Mouse (Mus musculus) kidney, postnatal 0 days (tissue): ENCODE results near the gene P2rx4. TPM values are rescaled to one million over a fixed set of nuclear protein-coding genes. Genes with fewer than 3 reads are reported as not detected.

Experiments
- ATAC-seq: fragments of 200-750 bp; cut with Nextera tagmentation; replicated peaks from 2 replicates; pipeline ENCODE4 v1.8.0; 2017; ENCODE audit warnings: low read depth, moderate number of reproducible peaks, moderate TSS enrichment, moderate library complexity; ENCODE audit not compliant: low FRiP score
- DNase-seq: peaks from one replicate; pipeline ENCODE4 v3.0.0-alpha.2; 2016; ENCODE audit warnings: low spot score
- H3K27ac ChIP-seq: fragments of 300-500 bp; sonication (generic); 2 replicates; pipeline ENCODE4 v1.5.1; 2014; ENCODE audit warnings: mild to moderate bottlenecking
- H3K27me3 ChIP-seq: fragments of 300-500 bp; sonication (generic); 2 replicates; pipeline ENCODE4 v1.6.1; 2014; ENCODE audit warnings: low read length, mixed read lengths; ENCODE audit not compliant: insufficient read depth
- H3K36me3 ChIP-seq: fragments of 300-500 bp; sonication (generic); 2 replicates; pipeline ENCODE4 v1.6.1; 2014; ENCODE audit warnings: low read length, mixed read lengths; ENCODE audit not compliant: insufficient read depth
- H3K4me1 ChIP-seq: fragments of 300-500 bp; sonication (generic); replicated peaks from 2 replicates; pipeline ENCODE4 v1.6.1; 2014; ENCODE audit warnings: antibody characterized with exemption, low read length, mixed read lengths; ENCODE audit not compliant: insufficient read depth
- H3K4me2 ChIP-seq: fragments of 300-500 bp; sonication (generic); 2 replicates; pipeline ENCODE4 v1.6.1; 2014; ENCODE audit warnings: mild to moderate bottlenecking, low read length, moderate library complexity, mixed read lengths
- H3K4me3 ChIP-seq: fragments of 300-500 bp; sonication (generic); replicated peaks from 2 replicates; pipeline ENCODE4 v1.5.1; 2014; ENCODE audit warnings: low read depth, low read length
- H3K9ac ChIP-seq: fragments of 300-500 bp; sonication (generic); 2 replicates; pipeline ENCODE4 v1.6.1; 2014; ENCODE audit warnings: low read depth, low read length
- H3K9me3 ChIP-seq: fragments of 300-500 bp; sonication (generic); replicated peaks from 2 replicates; pipeline ENCODE4 v1.6.1; 2016; ENCODE audit warnings: low read length, inconsistent platforms, mixed read lengths
- CTCF ChIP-seq: IDR thresholded peaks from 2 replicates; pipeline ENCODE4 v1.5.1; 2016; ENCODE audit warnings: antibody characterized with exemption, low read depth, mild to moderate bottlenecking, moderate library complexity
- WGBS: fragments of 180-500 bp; shearing (Covaris S2); extraction: QIAGEN DNeasy Blood & Tissue Kit; methylation state at CpG from one replicate; pipeline ENCODE4 v1.1.7; 2014; 5-methylcytosine and 5-hydroxymethylcytosine counted together
- polyA plus RNA-seq: library from polyadenylated mRNA; unstranded; fragments of >200 nt; fragmentation: Nextera tagmentation; extraction: Ambion mirVana; gene quantifications from 2 replicates; pipeline ENCODE4 v1.2.1, GENCODE M21; 2015

Gene P2rx4
- polyA plus RNA-seq, 1 experiment from 2014 or later = 33.7 TPM

DNA sequence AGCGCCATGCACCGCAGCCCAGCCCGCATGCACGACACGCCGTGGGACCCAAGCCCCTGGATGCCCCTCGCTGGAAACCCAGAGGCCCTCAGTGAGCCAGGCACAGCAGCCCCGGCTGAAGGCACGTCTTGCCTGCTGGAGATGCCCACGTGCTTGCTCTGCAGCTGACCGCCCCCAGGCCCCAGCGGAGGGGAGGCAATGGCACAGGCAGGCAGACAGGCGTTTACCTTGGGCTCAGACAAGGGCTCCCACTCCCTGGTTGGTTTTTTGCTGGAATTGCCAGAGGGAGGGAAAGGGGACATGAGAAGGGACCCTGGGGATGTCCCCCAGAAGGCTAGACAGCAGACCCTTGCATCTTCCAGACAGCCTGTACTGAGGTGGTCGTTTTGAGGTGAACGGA is 29.4 kb downstream of the P2rx4 start:
- no peak overlapping the region for H3K4me3 ChIP-seq
- peaks cover 17% of the 10 kb centered on the region for H3K4me1 ChIP-seq
- H3K27me3 ChIP-seq = no peaks in the 10 kb centered on the region
- no peak overlapping the region for H3K4me2 ChIP-seq
- no peaks in the 10 kb centered on the region for H3K9me3 ChIP-seq
- WGBS = 68% methylated on average over 15 of the region's 15 CpGs
- H3K9ac ChIP-seq = no peak overlapping the region
- H3K27ac ChIP-seq = no peak overlapping the region
- ATAC-seq (no peak), DNase-seq (no peak)
- H3K36me3 ChIP-seq = 0 out of 2 replicates have a peak, but pooled peaks cover 12% of the 10 kb centered on the region
- TF ChIP-seq CTCF = no peak

DNA sequence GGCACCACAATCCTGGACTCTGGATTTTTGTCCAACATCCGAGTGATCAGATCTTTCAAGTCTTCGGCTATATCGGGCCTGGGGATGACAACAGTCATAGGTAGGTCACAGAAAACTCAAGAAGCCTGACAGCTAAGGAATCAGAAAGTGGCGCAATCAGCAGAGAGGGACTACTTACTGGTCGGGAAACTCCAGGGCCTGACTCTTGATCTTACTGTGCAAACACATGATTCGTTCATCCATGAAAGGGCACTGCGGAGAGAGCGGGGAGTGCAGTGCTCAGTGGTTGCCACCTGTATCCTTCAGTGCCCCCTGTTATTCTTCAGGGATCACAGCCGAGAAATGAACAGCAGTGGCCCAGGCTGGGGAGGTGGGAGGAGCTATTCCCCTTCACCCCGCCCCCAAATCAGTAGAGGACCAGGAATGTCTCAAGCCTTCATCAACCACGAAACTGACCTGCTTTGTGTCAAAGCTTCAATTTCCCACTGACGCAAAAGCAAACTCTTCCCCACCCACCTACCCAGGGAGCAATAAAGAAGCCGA is 36.6 kb downstream of the P2rx4 start:
- no peak overlapping the region for H3K9ac ChIP-seq
- H3K27ac ChIP-seq = no peak overlapping the region
- WGBS = 66% methylated on average over 13 of the region's 13 CpGs
- H3K9me3 ChIP-seq = no peaks in the 10 kb centered on the region
- DNase-seq (no peak), ATAC-seq (no peak)
- TF ChIP-seq CTCF = no peak
- H3K4me3 ChIP-seq = no peak overlapping the region
- peaks cover 29% of the 10 kb centered on the region for H3K36me3 ChIP-seq
- H3K27me3 ChIP-seq = no peaks in the 10 kb centered on the region
- no peak overlapping the region for H3K4me2 ChIP-seq
- no peaks in the 10 kb centered on the region for H3K4me1 ChIP-seq

- no peak for TF ChIP-seq CTCF
- H3K36me3 ChIP-seq = peaks cover 20% of the 10 kb centered on the region
- WGBS = 66% methylated on average over 7 of the region's 7 CpGs
- no peak for DNase-seq
- no peaks in the 10 kb centered on the region for H3K4me1 ChIP-seq
- no peak overlapping the region for H3K27ac ChIP-seq
- H3K4me2 ChIP-seq = no peak overlapping the region
- no peak overlapping the region for H3K9ac ChIP-seq
- H3K27me3 ChIP-seq = no peaks in the 10 kb centered on the region
- no peak for ATAC-seq
- no peak overlapping the region for H3K4me3 ChIP-seq
- H3K9me3 ChIP-seq = no peaks in the 10 kb centered on the region
Observed at GRCm38 (mm10) chr5:122747950-122748349, 40.6 kb downstream of the P2rx4 start.

DNA sequence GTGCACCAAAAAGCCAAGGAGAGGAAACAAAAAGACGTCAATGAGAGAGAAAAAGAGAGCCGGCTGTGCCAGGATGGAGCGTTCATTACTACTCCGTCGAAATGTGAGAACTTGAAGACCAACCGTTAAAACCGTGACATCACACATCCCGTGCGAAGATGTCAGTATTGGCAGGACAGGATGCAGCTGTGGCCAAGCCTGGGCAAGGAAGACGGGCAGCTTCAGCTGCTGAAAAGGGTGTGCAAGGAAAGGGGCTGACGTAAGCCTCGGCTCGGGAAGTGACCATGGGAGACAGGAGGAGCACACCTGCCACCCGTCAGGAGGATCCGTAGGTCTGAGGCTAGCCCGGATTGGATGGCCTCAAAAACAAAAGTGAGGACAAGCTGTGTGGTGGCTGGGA is 47.1 kb downstream of the P2rx4 start:
- Histone ChIP-seq H3K27ac (no peak overlapping the region), H3K9ac (no peak overlapping the region), H3K4me2 (no peak overlapping the region), H3K4me3 (no peak overlapping the region), H3K4me1 (no peaks in the 10 kb centered on the region), H3K9me3 (no peaks in the 10 kb centered on the region), H3K36me3 (peaks cover 12% of the 10 kb centered on the region; the same call in 1 of the 2 replicates), H3K27me3 (no peaks in the 10 kb centered on the region)
- TF ChIP-seq CTCF = no peak
- ATAC-seq = peak; percentile 29; the same call in 1 of the 2 replicates
- 63% methylated on average over 16 of the region's 16 CpGs for WGBS
- no peak for DNase-seq

DNA sequence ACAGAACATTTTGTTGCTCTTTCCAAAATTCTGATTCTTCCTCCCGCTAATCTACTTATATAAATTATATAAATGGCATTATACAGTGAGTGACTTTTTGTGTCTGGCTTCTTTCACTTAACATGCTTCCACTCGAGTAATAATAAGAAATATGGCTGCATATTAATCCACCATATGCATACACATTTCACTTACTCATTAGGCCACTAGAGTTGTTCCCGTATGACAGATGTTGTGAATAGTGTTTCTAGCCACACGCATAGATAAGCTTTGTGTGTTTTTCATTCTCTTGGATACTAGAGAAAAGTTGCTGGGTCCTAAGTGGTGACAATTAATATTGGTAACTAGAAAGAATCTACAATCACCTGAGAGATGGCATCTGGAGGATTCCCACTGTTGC is 48.3 kb downstream of the P2rx4 start:
- Histone ChIP-seq H3K9me3 (no peaks in the 10 kb centered on the region), H3K4me2 (no peak overlapping the region), H3K27ac (no peak overlapping the region), H3K27me3 (no peaks in the 10 kb centered on the region), H3K9ac (no peak overlapping the region), H3K4me1 (no peaks in the 10 kb centered on the region), H3K4me3 (no peak overlapping the region), H3K36me3 (peaks cover 12% of the 10 kb centered on the region; the same call in 1 of the 2 replicates)
- no peak for TF ChIP-seq CTCF
- no peak for ATAC-seq
- no peak for DNase-seq
- 97% methylated on average over 4 of the region's 4 CpGs for WGBS

- Histone ChIP-seq H3K27ac (no peak overlapping the region), H3K9ac (no peak overlapping the region), H3K4me1 (no peaks in the 10 kb centered on the region), H3K9me3 (no peaks in the 10 kb centered on the region), H3K27me3 (no peaks in the 10 kb centered on the region), H3K4me2 (no peak overlapping the region), H3K36me3 (peaks cover 12% of the 10 kb centered on the region; the same call in 1 of the 2 replicates), H3K4me3 (no peak overlapping the region)
- ATAC-seq (no peak), DNase-seq (no peak)
- no peak for TF ChIP-seq CTCF
- 59% methylated on average over 6 of the region's 6 CpGs for WGBS
Observed at GRCm38 (mm10) chr5:122756144-122756543, 48.8 kb downstream of the P2rx4 start.

- no peak for ATAC-seq
- peaks cover 12% of the 10 kb centered on the region; the same call in 1 of the 2 replicates for H3K36me3 ChIP-seq
- WGBS = 87% methylated on average over 7 of the region's 7 CpGs
- no peak for DNase-seq
- no peak overlapping the region for H3K4me2 ChIP-seq
- H3K4me3 ChIP-seq = no peak overlapping the region
- no peaks in the 10 kb centered on the region for H3K9me3 ChIP-seq
- H3K27ac ChIP-seq = no peak overlapping the region
- TF ChIP-seq CTCF = no peak
- no peak overlapping the region for H3K9ac ChIP-seq
- H3K4me1 ChIP-seq = no peaks in the 10 kb centered on the region
- H3K27me3 ChIP-seq = no peaks in the 10 kb centered on the region
Observed at GRCm38 (mm10) chr5:122756680-122757079, 49.3 kb downstream of the P2rx4 start.
